Mouse (Mus musculus) MEL (cell line): Measurements from ENCODE around the gene Vmn1r32. TPM values are rescaled to one million over a fixed set of nuclear protein-coding genes. Genes with fewer than 3 reads are reported as not detected.

ENCODE experiments used
- DNase-seq: peaks from one replicate; pipeline ENCODE4 v3.0.0; 2011; ENCODE audit warnings: low read depth, low spot score
- H3K27ac ChIP-seq: 2 replicates; pipeline ENCODE4 v1.5.1; 2012; ENCODE audit warnings: low read depth, mild to moderate bottlenecking, control low read depth, low read length, moderate library complexity; ENCODE audit not compliant: control insufficient read depth
- H3K27me3 ChIP-seq, 2 experiments: fragments of 150-350 bp in 1 of 2; sonication (generic) in 1 of 2; 2 replicates each; pipeline ENCODE4 v1.6.1; 2012; ENCODE audit warnings: low read length in 2 of 2, mild to moderate bottlenecking in 2 of 2, improper control_type of control experiment in 1 of 2, moderate library complexity in 1 of 2; ENCODE audit not compliant: insufficient read depth in 2 of 2, control insufficient read depth in 1 of 2
- H3K36me3 ChIP-seq, 2 experiments: 2 replicates each; pipeline ENCODE4 v1.6.1; 2012 to 2014; ENCODE audit warnings: low read length in 2 of 2, improper control_type of control experiment in 1 of 2, inconsistent platforms in 1 of 2, mild to moderate bottlenecking in 1 of 2; ENCODE audit not compliant: insufficient read depth in 2 of 2, control insufficient read depth in 1 of 2
- H3K4me1 ChIP-seq, 2 experiments: fragments of 150-350 bp in 1 of 2; sonication (generic) in 1 of 2; 2 replicates each; pipeline ENCODE4 v1.6.1; 2012; ENCODE audit warnings: low read length in 2 of 2, improper control_type of control experiment in 1 of 2, mild to moderate bottlenecking in 1 of 2; ENCODE audit not compliant: insufficient read depth in 2 of 2, control insufficient read depth in 1 of 2
- H3K4me3 ChIP-seq, 2 experiments: fragments of 150-350 bp in 1 of 2; sonication (generic) in 1 of 2; 2 replicates each; pipeline ENCODE4 v1.5.1; 2012; ENCODE audit warnings: low read depth in 2 of 2, low read length in 2 of 2, mild to moderate bottlenecking in 2 of 2, moderate library complexity in 2 of 2, control low read depth in 1 of 2, improper control_type of control experiment in 1 of 2; ENCODE audit not compliant: control insufficient read depth in 1 of 2, insufficient read depth in 1 of 2
- H3K79me2 ChIP-seq: 2 replicates; pipeline ENCODE4 v1.6.1; 2012; ENCODE audit warnings: mild to moderate bottlenecking, low read length, moderate library complexity; ENCODE audit not compliant: control insufficient read depth, poor library complexity, insufficient read depth
- H3K9ac ChIP-seq: 2 replicates; pipeline ENCODE4 v1.6.1; 2012; ENCODE audit warnings: low read depth, mild to moderate bottlenecking, control low read depth, low read length, moderate library complexity; ENCODE audit not compliant: control insufficient read depth, poor library complexity, severe bottlenecking
- H3K9me3 ChIP-seq: fragments of 150-350 bp; sonication (generic); replicated peaks from 2 replicates; pipeline ENCODE4 v1.6.1; 2012; ENCODE audit warnings: mild to moderate bottlenecking, low read length, improper control_type of control experiment, moderate library complexity; ENCODE audit not compliant: insufficient read depth
- CHD1 ChIP-seq: IDR thresholded peaks from 2 replicates; pipeline ENCODE4 v1.6.1; 2012; ENCODE audit warnings: low read depth, mild to moderate bottlenecking, inconsistent platforms, low read length, improper control_type of control experiment
- CHD2 ChIP-seq: IDR thresholded peaks from 2 replicates; pipeline ENCODE4 v1.6.1; 2011; ENCODE audit warnings: low read length, improper control_type of control experiment
- CTCF ChIP-seq, 3 experiments: IDR thresholded peaks in 2 of 3; conservative IDR thresholded peaks in 1 of 3; 2 replicates each; pipeline ENCODE4 v1.5.1; 2011 to 2012; ENCODE audit warnings: low read length in 3 of 3, low read depth in 2 of 3, mild to moderate bottlenecking in 2 of 3, improper control_type of control experiment in 1 of 3, inconsistent platforms in 1 of 3, mixed read lengths in 1 of 3, moderate library complexity in 1 of 3; ENCODE audit not compliant: control insufficient read depth in 1 of 3, insufficient read depth in 1 of 3, poor library complexity in 1 of 3, severe bottlenecking in 1 of 3
- E2F4 ChIP-seq: IDR thresholded peaks from 2 replicates; pipeline ENCODE4 v1.6.1; 2011; ENCODE audit warnings: low read depth, low read length, improper control_type of control experiment, borderline replicate concordance
- EP300 ChIP-seq, 2 experiments: IDR thresholded peaks; 2 replicates each; pipeline ENCODE4 v1.6.1; 2011; ENCODE audit warnings: improper control_type of control experiment in 2 of 2, low read length in 2 of 2, low read depth in 1 of 2, mild to moderate bottlenecking in 1 of 2
- ETS1 ChIP-seq: IDR thresholded peaks from 2 replicates; pipeline ENCODE4 v1.6.1; 2012; ENCODE audit warnings: low read depth, mild to moderate bottlenecking, inconsistent platforms, low read length, improper control_type of control experiment, moderate library complexity
- GABPA ChIP-seq: IDR thresholded peaks from 2 replicates; pipeline ENCODE4 v1.6.1; 2012; ENCODE audit warnings: low read depth, mild to moderate bottlenecking, inconsistent platforms, low read length, improper control_type of control experiment, moderate library complexity
- GATA1 ChIP-seq: IDR thresholded peaks from 2 replicates; pipeline ENCODE4 v1.6.1; 2011; ENCODE audit warnings: low read depth, low read length, improper control_type of control experiment
- KAT2A ChIP-seq: conservative IDR thresholded peaks from 2 replicates; pipeline ENCODE4 v1.6.1; 2012; ENCODE audit warnings: low read depth, low read length, improper control_type of control experiment, inconsistent platforms
- MAFK ChIP-seq: IDR thresholded peaks from 2 replicates; pipeline ENCODE4 v1.6.1; 2011; ENCODE audit warnings: low read depth, mild to moderate bottlenecking, low read length, improper control_type of control experiment, borderline replicate concordance
- MAX ChIP-seq: IDR thresholded peaks from 2 replicates; pipeline ENCODE4 v1.6.1; 2011; ENCODE audit warnings: low read length, improper control_type of control experiment
- MEF2A ChIP-seq: IDR thresholded peaks from 2 replicates; pipeline ENCODE4 v1.6.1; 2014; ENCODE audit warnings: low read depth, mild to moderate bottlenecking, inconsistent platforms, low read length, improper control_type of control experiment; ENCODE audit not compliant: poor library complexity, insufficient replicate concordance, severe bottlenecking; ENCODE audit errors: extremely low read depth
- MXI1 ChIP-seq: IDR thresholded peaks from 2 replicates; pipeline ENCODE4 v1.6.1; 2011; ENCODE audit warnings: mild to moderate bottlenecking, low read depth, low read length, improper control_type of control experiment
- MYB ChIP-seq: IDR thresholded peaks from 2 replicates; pipeline ENCODE4 v1.6.1; 2011; ENCODE audit warnings: mild to moderate bottlenecking, low read depth, low read length, improper control_type of control experiment
- MYC ChIP-seq: IDR thresholded peaks from 2 replicates; pipeline ENCODE4 v1.6.1; 2011; ENCODE audit warnings: low read depth, mild to moderate bottlenecking, low read length, improper control_type of control experiment, moderate library complexity
- NELFE ChIP-seq: IDR thresholded peaks from 2 replicates; pipeline ENCODE4 v1.6.1; 2011; ENCODE audit warnings: low read depth, low read length, improper control_type of control experiment
- NRF1 ChIP-seq: IDR thresholded peaks from 2 replicates; pipeline ENCODE4 v1.6.1; 2014; ENCODE audit warnings: low read depth, mild to moderate bottlenecking, inconsistent platforms, low read length, improper control_type of control experiment, moderate library complexity; ENCODE audit not compliant: poor library complexity, insufficient read depth, severe bottlenecking
- POLR2A ChIP-seq, 2 experiments: IDR thresholded peaks; 2 replicates each; pipeline ENCODE4 v1.6.1; 2011 to 2012; ENCODE audit warnings: low read length in 2 of 2, mild to moderate bottlenecking in 2 of 2, control low read depth in 1 of 2, improper control_type of control experiment in 1 of 2, low read depth in 1 of 2, moderate library complexity in 1 of 2; ENCODE audit not compliant: control insufficient read depth in 1 of 2, insufficient read depth in 1 of 2, poor library complexity in 1 of 2
- RCOR1 ChIP-seq: IDR thresholded peaks from 2 replicates; pipeline ENCODE4 v1.6.1; 2012; ENCODE audit warnings: low read depth, mild to moderate bottlenecking, inconsistent platforms, low read length, improper control_type of control experiment
- SIN3A ChIP-seq: IDR thresholded peaks from 2 replicates; pipeline ENCODE4 v1.6.1; 2012; ENCODE audit warnings: low read length, improper control_type of control experiment, inconsistent platforms
- SMC3 ChIP-seq: IDR thresholded peaks from 2 replicates; pipeline ENCODE4 v1.6.1; 2011; ENCODE audit warnings: low read depth, low read length, improper control_type of control experiment
- TAL1 ChIP-seq: IDR thresholded peaks from 2 replicates; pipeline ENCODE4 v1.6.1; 2012; ENCODE audit warnings: mild to moderate bottlenecking, inconsistent platforms, low read length, moderate library complexity, mixed read lengths
- TBP ChIP-seq: IDR thresholded peaks from 2 replicates; pipeline ENCODE4 v1.8.0; 2011; ENCODE audit warnings: low read depth, low read length, improper control_type of control experiment
- TCF12 ChIP-seq: IDR thresholded peaks from 2 replicates; pipeline ENCODE4 v1.6.1; 2014; ENCODE audit warnings: low read depth, mild to moderate bottlenecking, inconsistent platforms, low read length, improper control_type of control experiment, moderate library complexity
- UBTF ChIP-seq: IDR thresholded peaks from 2 replicates; pipeline ENCODE4 v1.6.1; 2012; ENCODE audit warnings: low read depth, mild to moderate bottlenecking, inconsistent platforms, low read length, improper control_type of control experiment, moderate library complexity, borderline replicate concordance; ENCODE audit not compliant: insufficient read depth
- USF1 ChIP-seq: IDR thresholded peaks from 2 replicates; pipeline ENCODE4 v1.6.1; 2014; ENCODE audit warnings: low read depth, mild to moderate bottlenecking, inconsistent platforms, low read length, improper control_type of control experiment, moderate library complexity
- ZKSCAN1 ChIP-seq: IDR thresholded peaks from 2 replicates; pipeline ENCODE4 v1.6.1; 2012; ENCODE audit warnings: low read depth, mild to moderate bottlenecking, inconsistent platforms, low read length, improper control_type of control experiment, moderate library complexity
- ZNF384 ChIP-seq: IDR thresholded peaks from 2 replicates; pipeline ENCODE4 v1.6.1; 2012; ENCODE audit warnings: low read depth, mild to moderate bottlenecking, inconsistent platforms, low read length, improper control_type of control experiment
- polyA plus RNA-seq, 2 experiments: library from polyadenylated mRNA; stranded (reverse) in 1 of 2; unstranded in 1 of 2; fragments of >175 nt in 1 of 2; fragments of >200 nt in 1 of 2; gene quantifications; 2 replicates each; pipeline versions ENCODE4 v1.2.1 to v1.2.4; 2012; ENCODE audit warnings: low replicate concordance in 2 of 2, low read depth in 1 of 2; ENCODE audit not compliant: insufficient read length in 2 of 2, insufficient read depth in 1 of 2, missing spikeins in 1 of 2
- total RNA-seq: library from RNA; depleted of rRNA; stranded (reverse); fragments of 300-350 nt; gene quantifications from 2 replicates; pipeline ENCODE4 v1.2.3, GENCODE M21; 2012

Gene Vmn1r32
- total and polyA plus RNA-seq, 3 experiments, result 0.19 TPM; not detected in 2

DNA sequence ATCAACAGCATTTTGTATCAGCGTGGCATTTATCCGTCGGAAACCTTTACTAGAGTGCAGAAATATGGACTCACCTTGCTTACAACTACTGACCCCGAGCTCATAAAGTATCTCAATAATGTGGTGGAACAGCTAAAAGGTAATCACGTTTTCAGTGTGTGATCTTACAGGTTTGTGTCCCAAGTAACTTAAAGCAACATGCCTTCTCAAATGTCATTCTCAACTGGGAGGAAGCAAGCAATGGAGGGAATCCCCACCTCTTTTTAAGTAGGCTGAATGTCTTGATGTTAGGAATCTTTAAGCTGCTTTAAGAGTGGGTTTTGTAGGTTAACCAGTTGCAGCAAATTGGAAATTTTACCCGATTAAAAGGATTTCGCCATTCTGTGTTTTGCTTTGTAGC is 23.9 kb downstream of the Vmn1r32 start:
- Histone ChIP-seq H3K9me3 (no peaks in the 10 kb centered on the region), H3K9ac (peak overlapping the region; percentile 96), H3K27me3 (no peaks in the 10 kb centered on the region), H3K27ac (peak overlapping the region; percentile 94), H3K36me3 (peaks cover 15 to 23% of the 10 kb centered on the region in 2 experiments), H3K4me1 (peaks cover 6 to 9% of the 10 kb centered on the region in 2 experiments), H3K4me3 (peak overlapping the region; percentile 90 to 96), H3K79me2 (peaks cover 23% of the 10 kb centered on the region)
- DNase-seq, result peak; percentile 63
- TF ChIP-seq SIN3A (peak; percentile 38), MXI1 (peak; percentile 38; the same call in 1 of the 2 replicates), E2F4 (no peak), MYC (0 out of 2 replicates have a peak, but pooled peaks have one; percentile 14), RCOR1 (0 out of 2 replicates have a peak, but pooled peaks have one; percentile 2)

DNA sequence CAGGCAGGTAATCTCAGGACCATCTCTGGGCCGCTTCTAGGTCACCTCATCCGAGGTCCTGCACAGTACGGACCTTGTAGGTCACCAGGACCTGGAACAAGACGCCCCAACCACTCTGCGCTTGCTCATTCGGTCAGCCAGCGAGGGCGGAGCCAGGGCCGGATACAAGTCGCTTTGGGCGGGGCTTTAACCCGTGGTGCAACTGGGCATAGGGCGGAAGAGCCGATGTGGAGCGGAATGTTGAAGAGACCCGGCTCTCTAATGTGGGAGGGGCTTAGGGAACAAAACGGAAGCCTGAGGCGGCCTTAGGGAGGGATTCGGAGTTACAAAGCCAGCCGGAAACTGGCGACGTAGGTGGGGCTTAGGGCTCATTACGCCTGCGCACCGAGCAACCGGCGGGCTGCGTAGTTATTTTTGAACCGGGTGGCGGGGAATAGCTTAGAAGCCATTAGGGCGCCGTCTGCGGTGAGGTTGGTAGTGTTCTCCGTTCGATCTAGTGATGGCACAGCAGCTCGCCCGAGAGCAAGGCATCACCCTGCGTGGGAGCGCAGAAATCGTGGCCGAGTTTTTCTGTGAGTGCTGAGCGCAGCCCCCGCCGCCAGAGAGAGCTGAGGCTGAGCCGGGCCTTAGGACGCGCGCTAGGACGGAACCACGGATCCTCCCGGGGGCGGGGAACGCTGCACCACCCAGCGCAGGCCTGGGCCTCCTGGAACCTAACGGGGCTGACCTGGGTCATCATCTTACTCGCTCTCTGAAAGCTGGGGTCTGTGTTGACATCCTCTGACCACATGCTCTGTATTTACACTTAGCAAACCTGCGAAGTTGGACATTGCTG is 24.7 kb downstream of the Vmn1r32 start, which contains the start of gene Mad2l1:
Gene Mad2l1, plus strand, starts transcription at position 363 of the 835 bp plus-strand sequence.
- H3K4me3 ChIP-seq, result peak within 1 kb of the TSS; percentile 91 to 96
- H3K79me2 ChIP-seq, result peaks cover 23% of the 10 kb centered on the region
- no peaks in the 10 kb centered on the region for H3K27me3 ChIP-seq
- H3K9me3 ChIP-seq, result no peaks in the 10 kb centered on the region
- H3K9ac ChIP-seq, result peak within 1 kb of the TSS; percentile 96
- DNase-seq, result peak; percentile 99
- H3K4me1 ChIP-seq, result peaks cover 6 to 9% of the 10 kb centered on the region in 2 experiments
- H3K27ac ChIP-seq, result peak within 1 kb of the TSS; percentile 94
- H3K36me3 ChIP-seq, result peaks cover 15 to 19% of the 10 kb centered on the region in 2 experiments
- TF ChIP-seq ZKSCAN1, result no peak
- peak; percentile 25; the same call in 1 of the 2 replicates for TF ChIP-seq MAX
- peak in 1 of 2 experiments; percentile 20; a peak in 1 of 4 replicates for TF ChIP-seq EP300 (IDR thresholded peaks at IDR 0.05; ENCODE audit: low read depth in 1 of 2, low read length in 2 of 2)
- peak in 1 of 3 experiments; percentile 0; a peak in 2 of 6 replicates for TF ChIP-seq CTCF (IDR thresholded peaks at IDR 0.05 in 2 of 3, conservative IDR thresholded peaks at IDR 0.05 in 1 of 3; ENCODE audit: control insufficient read depth in 1 of 3, insufficient read depth in 1 of 3, low read depth in 2 of 3, low read length in 3 of 3, poor library complexity in 1 of 3, severe bottlenecking in 1 of 3)
- peak; percentile 67; the same call in 1 of the 2 replicates for TF ChIP-seq MEF2A
- 0 out of 2 replicates have a peak, but pooled peaks have one; percentile 40 for TF ChIP-seq UBTF
- TF ChIP-seq TAL1, result no peak
- TF ChIP-seq MYB, result peak; percentile 60
- TF ChIP-seq ETS1, result peak; percentile 39; the same call in 1 of the 2 replicates
- peak; percentile 83 to 97 for TF ChIP-seq POLR2A (IDR thresholded peaks at IDR 0.05; ENCODE audit: control insufficient read depth in 1 of 2, insufficient read depth in 1 of 2, low read depth in 1 of 2, low read length in 2 of 2, poor library complexity in 1 of 2)
- TF ChIP-seq GATA1, result no peak
- peak; percentile 64 for TF ChIP-seq MXI1
- TF ChIP-seq TCF12, result no peak; the same call in 1 of the 2 replicates
- peak; percentile 89 for TF ChIP-seq NRF1
- TF ChIP-seq CHD2, result no peak; the same call in 1 of the 2 replicates
- peak; percentile 5 for TF ChIP-seq MYC
- peak; percentile 85 for TF ChIP-seq E2F4
- no peak for TF ChIP-seq SMC3
- TF ChIP-seq CHD1, result no peak
- 0 out of 2 replicates have a peak, but pooled peaks have one; percentile 9 for TF ChIP-seq RCOR1
- peak; percentile 66 for TF ChIP-seq KAT2A
- TF ChIP-seq TBP, result peak; percentile 60; the same call in 1 of the 2 replicates
- TF ChIP-seq USF1, result peak; percentile 41; the same call in 1 of the 2 replicates
- peak; percentile 64 for TF ChIP-seq SIN3A
- no peak for TF ChIP-seq ZNF384
- peak; percentile 97 for TF ChIP-seq NELFE
- TF ChIP-seq MAFK, result no peak
- TF ChIP-seq GABPA, result 0 out of 2 replicates have a peak, but pooled peaks have one; percentile 14
